Mouse (Mus musculus) adrenal gland, postnatal 4 days (tissue): ENCODE results near the gene Pkdrej. TPM values are rescaled to one million over a fixed set of nuclear protein-coding genes. Genes with fewer than 3 reads are reported as not detected.
"Not testable (repeated sequence)": the region's sequence is repeated elsewhere in the genome, so short reads cannot be mapped to it uniquely, and the experiment has no call there.

Experiments
- DNase-seq, 2 experiments: peaks; one replicate each; pipeline ENCODE4 v3.0.0; 2021 to 2022; ENCODE audit warnings: low spot score in 2 of 2, mixed read lengths in 2 of 2
- long read RNA-seq, 2 experiments: library from polyadenylated mRNA; stranded (forward); transcript quantifications; one replicate each; pipeline ENCODE4 v2.0.0; 2021
- total RNA-seq, 2 experiments: library from RNA; stranded (reverse); gene quantifications; 2 replicates each; pipeline ENCODE4 v1.2.3; 2021

The Pkdrej gene
- under 1 TPM; 0.45 to 0.48 TPM for total RNA-seq
- long read RNA-seq, experiment 1: 0 reads
- long read RNA-seq, experiment 2: 0 reads

DNA sequence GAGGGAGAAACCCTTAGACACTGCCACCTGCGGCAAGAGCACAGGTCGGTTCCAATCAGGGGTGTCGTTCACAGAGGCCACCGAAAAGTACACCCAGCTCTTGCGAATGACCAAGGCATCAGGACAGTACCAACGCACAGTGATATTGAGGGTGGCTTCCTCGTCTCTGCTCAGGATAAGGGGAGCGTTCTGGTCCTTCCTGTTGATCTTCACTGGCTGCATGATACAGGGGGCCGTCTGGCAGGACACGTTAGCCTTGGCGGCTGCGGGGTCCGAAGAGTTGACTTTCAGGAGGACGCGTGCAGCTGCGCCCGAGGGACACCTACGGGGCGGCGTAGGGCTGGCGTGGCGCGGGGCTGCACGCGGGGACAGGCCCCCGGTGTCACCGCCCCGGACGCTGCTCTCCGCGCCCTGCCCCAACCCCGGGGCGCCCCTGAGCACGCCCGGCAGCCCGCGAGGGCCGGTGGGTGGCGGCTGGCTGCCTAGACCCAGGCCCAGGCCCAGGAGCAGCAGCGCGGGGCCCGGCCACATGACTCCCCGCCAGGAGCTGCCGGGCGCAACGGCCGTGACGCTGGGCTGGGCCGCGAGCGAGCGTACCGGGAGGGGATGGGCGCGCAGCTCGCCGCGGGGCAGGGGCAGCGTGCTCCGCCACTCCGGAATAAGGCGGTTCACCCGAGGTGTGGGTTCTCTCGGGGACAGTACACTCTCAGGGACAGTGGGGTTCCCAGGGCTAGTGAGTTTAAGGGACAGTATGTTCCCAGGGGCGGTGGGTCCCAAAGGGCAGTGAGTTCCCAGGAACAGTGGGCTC, at the start of gene Pkdrej:
Gene Pkdrej (minus strand): TSS at position 532 of the 808 bp plus-strand sequence.
- no peak for DNase-seq

DNA sequence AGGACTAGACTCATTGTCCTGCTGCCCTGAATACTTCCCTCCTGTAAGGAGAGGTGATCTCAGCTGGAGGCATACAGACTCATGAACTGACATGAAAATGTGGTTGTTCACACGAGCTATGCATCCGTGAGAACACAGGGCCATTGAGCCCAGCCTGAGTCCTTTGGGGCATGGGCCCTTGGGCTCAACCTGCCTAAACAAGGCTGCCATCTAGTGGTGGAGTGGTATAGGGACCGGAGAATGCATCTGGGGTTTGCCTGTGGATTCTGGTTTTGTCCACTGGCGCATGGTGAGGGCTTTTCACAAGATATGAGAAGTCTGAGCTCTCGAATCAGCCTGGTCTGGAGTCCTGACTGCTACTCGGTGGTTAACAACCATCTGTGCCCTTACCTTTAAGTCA, 46.2 kb upstream of the Pkdrej start:
- DNase-seq: peak in 1 of 2 experiments; percentile 57

GRCm38 (mm10) chr15:85865913-85866312, 44.4 kb upstream of the Pkdrej start:
- not testable (repeated sequence) for DNase-seq

DNA sequence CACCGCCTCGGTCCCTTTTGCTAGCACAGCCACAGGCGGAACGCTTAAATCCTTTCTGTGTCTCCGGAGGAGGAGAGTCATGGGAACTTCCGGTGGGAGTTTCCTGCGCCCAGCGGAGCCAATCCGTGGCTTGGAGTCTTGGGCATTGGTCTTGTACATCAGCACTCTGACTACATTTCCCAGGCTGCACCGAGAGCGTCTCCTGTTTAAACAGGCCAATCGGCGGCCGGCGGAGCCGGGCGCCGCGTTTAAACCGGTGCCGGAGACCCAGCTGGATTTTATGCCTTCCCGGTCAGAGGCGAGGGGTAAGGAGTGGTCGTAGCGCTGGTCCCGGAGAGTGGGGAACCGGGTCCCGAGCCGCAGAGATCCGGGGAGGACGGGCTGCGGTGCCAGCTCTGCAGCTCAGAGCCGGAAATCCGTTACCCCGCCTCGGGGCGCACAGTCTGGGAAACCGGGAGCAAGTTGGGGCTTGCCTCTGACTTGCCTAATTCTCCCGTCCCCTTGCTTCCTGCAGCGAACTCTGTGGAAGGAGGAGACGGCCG, 38.0 kb upstream of the Pkdrej start, which contains the start of gene Gtse1:
Gene Gtse1 (plus strand): TSS at position 256 of the 542 bp plus-strand sequence.
- peak; percentile 64 to 92 for DNase-seq

GRCm38 (mm10) chr15:85858980-85859489, 37.5 kb upstream of the Pkdrej start:
- DNase-seq: no peak

DNA sequence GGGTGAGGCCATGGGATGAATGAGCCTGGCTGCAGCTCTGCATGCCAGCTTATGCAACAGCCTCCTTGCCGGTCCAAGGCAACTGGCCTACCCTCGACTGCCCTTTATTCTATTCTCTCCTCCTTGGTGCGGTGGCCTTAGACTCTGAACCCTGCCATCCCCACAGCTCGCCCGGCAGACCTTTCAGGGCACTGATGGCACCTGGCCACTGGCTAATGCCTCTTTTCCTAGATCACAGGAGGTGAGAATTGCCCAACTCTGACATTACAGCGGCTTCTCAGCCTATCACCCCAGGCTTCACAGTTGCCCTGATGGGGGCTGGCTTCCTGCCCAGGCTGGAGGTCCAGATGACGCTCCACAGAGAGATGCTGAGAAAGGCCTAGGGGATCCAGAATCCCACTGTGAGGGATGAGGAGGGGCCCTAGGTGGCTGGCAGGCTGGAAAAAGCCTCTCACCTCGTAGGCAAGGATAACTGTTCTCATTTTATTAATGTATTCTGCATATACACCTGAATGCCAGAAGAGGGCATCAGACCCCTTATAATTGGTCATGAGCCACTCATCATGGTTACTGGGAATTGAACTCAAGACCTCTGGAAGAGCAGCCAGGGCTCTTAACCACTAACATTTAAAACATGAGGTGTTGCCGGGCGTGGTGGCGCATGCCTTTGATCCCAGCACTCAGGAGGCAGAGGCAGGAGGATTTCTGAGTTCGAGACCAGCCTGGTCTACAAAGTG, 30.3 kb upstream of the Pkdrej start:
- DNase-seq: no peak

- no peak for DNase-seq
These were observed 23.5 kb upstream of the Pkdrej start for GRCm38 (mm10) chr15:85845071-85845470.

- no peak for DNase-seq
These were observed 20.3 kb upstream of the Pkdrej start for GRCm38 (mm10) chr15:85841796-85842360.

DNA sequence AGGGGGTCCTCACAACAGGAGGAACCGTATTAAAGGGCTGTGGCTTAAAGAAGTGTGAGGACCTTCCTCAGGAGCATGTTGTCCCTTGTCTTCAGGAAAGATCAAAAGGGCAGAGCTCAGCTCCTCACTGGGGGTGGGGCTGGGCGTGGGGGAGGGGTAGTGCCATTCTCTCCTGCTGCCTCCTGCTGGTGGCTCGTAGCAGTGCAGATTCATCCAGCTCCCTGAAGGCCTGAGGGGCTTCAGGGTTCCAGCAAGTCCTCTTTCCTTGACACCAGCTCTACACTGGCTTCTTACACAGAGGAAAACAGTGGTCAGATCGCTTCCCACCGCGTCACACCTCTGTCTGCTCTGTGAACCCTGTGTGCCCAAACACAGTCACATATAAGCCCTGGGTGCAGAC, 19.4 kb upstream of the Pkdrej start:
- DNase-seq: no peak

GRCm38 (mm10) chr15:85836887-85837286, 15.4 kb upstream of the Pkdrej start:
- DNase-seq: no peak

DNA sequence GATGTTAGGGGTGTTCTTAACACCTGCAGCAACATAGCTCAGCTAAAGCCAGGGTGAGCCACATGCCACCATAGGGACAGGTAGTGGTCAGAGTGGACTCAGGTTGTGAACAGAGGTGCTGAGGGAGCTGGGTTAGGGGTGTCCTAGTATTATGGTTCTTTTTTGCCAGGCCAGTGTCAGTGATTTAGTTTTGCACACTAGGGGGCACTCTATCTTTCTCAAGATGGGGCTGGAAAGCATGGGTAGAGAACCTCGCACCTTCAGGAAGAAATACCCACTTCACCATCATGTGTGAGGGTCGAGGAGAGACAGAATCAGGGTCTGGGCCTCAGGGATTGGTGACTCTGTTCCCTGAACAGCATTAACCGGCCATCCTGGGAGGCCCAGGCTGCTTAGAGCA, 13.8 kb upstream of the Pkdrej start:
- no peak for DNase-seq

- DNase-seq: no peak
These were observed 11.1 kb upstream of the Pkdrej start for GRCm38 (mm10) chr15:85832599-85832998.

DNA sequence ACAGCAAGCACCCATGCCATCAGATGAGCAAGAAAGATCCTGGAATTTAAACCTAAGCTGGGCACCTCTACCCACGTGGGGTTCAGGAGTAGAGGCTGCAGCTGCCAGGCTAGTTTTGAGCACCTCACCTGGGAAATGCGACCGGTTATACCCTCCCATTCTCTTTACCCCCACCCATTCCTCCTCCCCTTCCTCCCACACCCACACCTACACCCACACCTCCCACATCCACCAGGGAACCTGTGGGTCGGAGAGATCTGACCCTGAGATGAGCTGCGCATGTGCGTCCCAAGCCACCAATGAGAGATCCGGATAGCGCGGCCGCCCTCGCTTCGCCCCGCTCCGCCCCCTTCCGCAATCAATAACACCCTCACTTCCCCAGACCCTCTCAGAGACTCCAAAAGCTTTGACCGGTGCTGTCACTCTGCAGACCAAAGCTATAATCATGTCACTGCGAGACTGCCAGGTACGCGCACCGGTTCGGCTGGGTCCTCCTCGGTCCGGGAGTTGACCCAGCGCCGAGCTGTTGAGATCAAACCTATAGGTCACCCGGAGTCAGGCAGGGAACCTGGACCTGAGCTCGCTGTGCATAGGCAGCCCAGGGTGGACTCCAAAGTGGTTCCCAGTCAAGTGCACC, 10.5 kb upstream of the Pkdrej start, which contains the start of gene Ttc38:
Gene Ttc38 (plus strand): TSS at position 353 of the 637 bp plus-strand sequence.
- peak; percentile 58 to 72 for DNase-seq

GRCm38 (mm10) chr15:85829470-85829869, 7.9 kb upstream of the Pkdrej start:
- no peak for DNase-seq

DNA sequence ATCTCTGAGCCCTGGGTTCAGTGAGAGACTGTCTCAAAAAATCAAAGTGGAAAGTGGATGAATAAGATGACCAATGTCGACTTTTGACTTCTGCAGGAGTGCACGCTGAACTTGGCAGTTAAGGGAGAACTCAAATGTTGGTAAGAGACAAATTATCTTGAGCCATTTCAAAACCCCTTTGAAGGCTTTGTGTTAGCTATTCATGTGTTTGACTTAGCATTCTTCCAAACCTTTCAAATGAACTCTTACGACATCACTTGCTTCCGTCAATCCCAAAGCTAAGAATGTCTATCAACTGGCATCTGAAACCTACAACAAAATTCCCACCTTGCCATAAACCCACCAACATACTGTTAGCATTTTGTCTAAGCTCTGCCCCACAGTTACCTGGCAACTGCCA, 6.5 kb upstream of the Pkdrej start:
- DNase-seq: no peak

GRCm38 (mm10) chr15:85826676-85827075, 5.1 kb upstream of the Pkdrej start:
- no peak for DNase-seq

DNA sequence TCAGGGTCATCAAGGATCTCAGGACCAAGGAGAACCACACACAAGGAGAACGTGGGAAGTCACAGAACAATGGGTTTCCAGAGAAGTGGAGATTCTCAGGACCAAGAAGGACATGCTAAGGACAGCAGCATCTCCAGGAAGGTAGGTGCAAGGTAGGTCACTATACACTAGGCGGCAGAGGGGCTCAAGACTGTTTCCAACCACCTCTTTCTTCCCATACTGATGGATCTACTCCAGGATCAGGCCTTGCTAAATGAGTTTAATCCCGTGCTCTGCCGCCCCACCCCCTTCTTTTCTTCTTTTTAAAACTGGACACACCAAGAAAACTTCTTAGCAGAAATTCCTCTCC, 451 bp upstream of the Pkdrej start:
- DNase-seq: no peak

GRCm38 (mm10) chr15:85813428-85813827, 8.1 kb downstream of the Pkdrej start:
- DNase-seq: no peak

DNA sequence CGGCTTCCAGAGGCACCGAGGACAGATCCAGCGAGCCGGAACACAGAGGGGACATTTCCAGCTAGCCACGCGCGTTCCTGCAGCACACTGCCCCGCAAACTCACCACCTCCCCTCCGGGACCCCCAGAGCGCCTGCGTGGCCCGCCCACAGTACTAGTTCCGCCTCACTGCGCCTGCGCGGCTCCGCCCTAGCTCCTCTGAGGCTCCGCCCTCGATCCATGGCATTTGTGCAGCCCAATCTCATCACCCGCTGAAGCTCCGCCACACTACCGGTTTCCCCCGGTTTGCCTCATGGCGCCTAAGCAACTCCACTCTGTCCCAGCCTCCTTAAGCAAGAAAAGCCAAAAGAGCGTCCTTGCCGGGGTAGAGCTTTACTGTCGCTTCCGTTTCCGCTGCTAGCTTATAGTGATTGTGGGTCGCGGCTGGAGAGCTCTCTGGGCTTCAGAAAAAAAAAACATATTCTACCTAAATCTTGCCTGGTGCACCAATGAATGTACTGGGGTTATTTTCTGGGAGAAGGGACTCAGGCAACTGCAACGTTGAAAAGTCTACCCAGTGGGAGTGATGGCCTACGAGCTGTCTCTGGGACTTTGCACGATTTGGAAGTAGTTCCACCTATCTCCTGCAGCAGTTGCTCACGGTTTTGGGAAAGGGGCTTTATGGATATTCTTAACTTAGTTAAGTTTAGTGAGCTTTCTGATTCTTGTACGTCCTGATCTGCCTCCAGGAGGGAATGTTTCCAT, 9.8 kb downstream of the Pkdrej start, which contains the start of gene Cdpf1:
Gene Cdpf1 (minus strand): TSS at position 163 of the 743 bp plus-strand sequence.
- DNase-seq: peak; percentile 98
